Mouse (Mus musculus) olfactory bulb, adult 2 months (tissue): ENCODE data around the gene Cdh12. TPM values are rescaled to one million over a fixed set of nuclear protein-coding genes. Genes with fewer than 3 reads are reported as not detected.
"Not testable (repeated sequence)": the region's sequence is repeated elsewhere in the genome, so short reads cannot be mapped to it uniquely, and the experiment has no call there.

Experiments used
- H3K27ac ChIP-seq: fragments of 200-500 bp; 2 replicates; pipeline ENCODE4 v1.5.1; 2012; ENCODE audit warnings: low read depth, low read length; ENCODE audit not compliant: insufficient read depth
- H3K4me1 ChIP-seq: fragments of 200-500 bp; 2 replicates; pipeline ENCODE4 v1.6.1; 2012; ENCODE audit warnings: low read length; ENCODE audit not compliant: control insufficient read depth, insufficient read depth
- H3K4me3 ChIP-seq: fragments of 200-500 bp; 2 replicates; pipeline ENCODE4 v1.5.1; 2012; ENCODE audit warnings: mild to moderate bottlenecking, low read depth, low read length, moderate library complexity; ENCODE audit not compliant: insufficient read depth
- CTCF ChIP-seq: fragments of 200-500 bp; IDR thresholded peaks from 2 replicates; pipeline ENCODE4 v1.5.1; 2012; ENCODE audit warnings: low read depth, mild to moderate bottlenecking, low read length, moderate library complexity; ENCODE audit not compliant: insufficient read depth
- POLR2A ChIP-seq: fragments of 200-500 bp; IDR thresholded peaks from 2 replicates; pipeline ENCODE4 v1.6.1; 2012; ENCODE audit warnings: mild to moderate bottlenecking, low read depth, low read length, moderate library complexity; ENCODE audit not compliant: insufficient read depth
- WGBS: fragments of 180-500 bp; shearing (Covaris S2); methylation state at CpG from one replicate; pipeline ENCODE4 v1.1.7; 2018; 5-methylcytosine and 5-hydroxymethylcytosine counted together
- polyA plus RNA-seq: library from polyadenylated mRNA; stranded (reverse); fragments of >200 nt; gene quantifications from 2 replicates; pipeline ENCODE4 v1.2.4, GENCODE M21; 2012; ENCODE audit warnings: low replicate concordance; ENCODE audit not compliant: missing spikeins, insufficient read depth, insufficient read length

Gene Cdh12
- polyA plus RNA-seq, 1 experiment, result not detected

DNA sequence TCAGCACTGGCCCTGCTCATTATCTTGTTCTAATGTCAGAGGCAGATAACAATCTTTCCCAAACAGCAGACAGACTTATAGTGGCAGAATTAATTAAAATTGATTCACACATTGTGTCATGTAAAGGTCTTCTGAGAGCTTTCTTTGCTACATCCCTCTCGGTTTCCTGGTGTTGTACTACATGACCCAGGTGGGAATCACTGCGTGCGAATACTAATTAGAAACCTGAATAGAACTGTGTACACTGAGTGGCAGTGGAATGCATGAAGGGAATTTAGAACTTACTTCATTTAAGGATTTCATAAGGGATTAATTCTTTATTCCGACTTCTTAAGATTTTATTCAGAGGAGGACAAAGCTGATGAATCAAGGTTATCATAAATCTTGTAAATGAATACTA is 121.9 kb downstream of the Cdh12 start:
- Histone ChIP-seq H3K27ac (no peak overlapping the region), H3K4me3 (no peak overlapping the region), H3K4me1 (no peaks in the 10 kb centered on the region)
- TF ChIP-seq CTCF, result no peak
- no peak for TF ChIP-seq POLR2A
- WGBS, result 77% methylated on average over 4 of the region's 4 CpGs

- Histone ChIP-seq H3K4me1 (no peaks in the 10 kb centered on the region), H3K4me3 (no peak overlapping the region), H3K27ac (no peak overlapping the region)
- TF ChIP-seq POLR2A (no peak), CTCF (no peak)
- 64% methylated on average over 5 of the region's 5 CpGs for WGBS
These were observed 133.6 kb downstream of the Cdh12 start for GRCm38 (mm10) chr15:20582567-20583075.

- TF ChIP-seq POLR2A, result no peak
- no peak for TF ChIP-seq CTCF
- Histone ChIP-seq H3K27ac (no peak overlapping the region), H3K4me3 (no peak overlapping the region), H3K4me1 (no peaks in the 10 kb centered on the region)
- WGBS, result 69% methylated on average over 5 of the region's 5 CpGs
These were observed 142.5 kb downstream of the Cdh12 start for GRCm38 (mm10) chr15:20591599-20591998.

- H3K27ac ChIP-seq, H3K4me3 ChIP-seq, H3K4me1 ChIP-seq: not testable (repeated sequence)
- 79% methylated on average over 3 of the region's 3 CpGs for WGBS
These were observed 156.7 kb downstream of the Cdh12 start for GRCm38 (mm10) chr15:20605751-20606150.

DNA sequence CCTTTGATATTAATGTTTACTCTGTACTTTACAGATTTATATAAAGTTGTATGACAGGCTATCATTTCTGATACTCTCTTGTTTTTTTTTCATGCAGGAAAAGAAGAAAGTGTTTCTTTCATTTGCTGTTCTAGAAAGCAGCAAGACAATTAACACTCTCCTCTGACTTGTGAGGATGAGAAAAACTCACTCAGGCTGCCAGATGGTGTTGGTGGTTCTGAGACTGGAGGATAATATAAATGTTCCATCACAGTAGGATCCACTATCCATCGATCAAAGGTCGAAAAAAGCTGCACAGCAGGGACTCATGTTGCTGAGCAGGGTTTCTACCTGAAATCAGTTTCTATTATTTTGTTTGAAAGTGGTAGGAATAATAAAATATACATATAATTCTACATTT is 185.5 kb downstream of the Cdh12 start:
- 76% methylated on average over 2 of the region's 2 CpGs for WGBS
- H3K27ac ChIP-seq, result no peak overlapping the region
- no peak overlapping the region for H3K4me3 ChIP-seq
- H3K4me1 ChIP-seq, result no peaks in the 10 kb centered on the region
- TF ChIP-seq POLR2A (no peak), CTCF (no peak)

- no peak for TF ChIP-seq CTCF
- TF ChIP-seq POLR2A, result no peak
- H3K4me3 ChIP-seq, result no peak overlapping the region
- 38% methylated on average over 2 of the region's 2 CpGs for WGBS
- no peaks in the 10 kb centered on the region for H3K4me1 ChIP-seq
- H3K27ac ChIP-seq, result no peak overlapping the region
These were observed 190.1 kb downstream of the Cdh12 start for GRCm38 (mm10) chr15:20639155-20639554.

DNA sequence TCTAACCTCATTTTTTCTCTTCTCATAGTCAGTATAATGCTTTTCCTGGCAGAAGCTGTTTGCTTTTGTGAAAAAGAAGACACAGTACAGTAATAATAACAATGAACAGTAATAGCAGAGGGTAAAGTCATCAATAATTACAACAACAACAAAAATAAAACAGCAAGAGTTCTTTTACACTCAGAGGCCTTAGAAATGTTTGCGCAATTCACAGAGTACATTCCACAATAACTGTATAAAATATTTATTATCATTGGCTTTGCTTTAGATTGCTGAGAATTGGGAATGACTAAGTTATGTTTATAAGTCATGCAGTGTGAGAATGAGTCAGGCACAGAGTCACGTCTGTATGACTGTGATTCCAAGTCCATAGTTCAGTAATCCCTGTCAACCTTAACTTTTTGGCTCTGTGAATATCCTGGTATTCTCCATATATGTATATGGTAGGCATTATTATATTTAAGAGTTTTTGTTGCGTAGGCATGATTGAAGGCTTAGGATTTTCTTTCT is 193.9 kb downstream of the Cdh12 start:
- no peak overlapping the region for H3K27ac ChIP-seq
- no peaks in the 10 kb centered on the region for H3K4me1 ChIP-seq
- H3K4me3 ChIP-seq, result no peak overlapping the region
- WGBS, result 81% methylated on average over 3 of the region's 3 CpGs
- TF ChIP-seq CTCF (no peak), POLR2A (no peak)

DNA sequence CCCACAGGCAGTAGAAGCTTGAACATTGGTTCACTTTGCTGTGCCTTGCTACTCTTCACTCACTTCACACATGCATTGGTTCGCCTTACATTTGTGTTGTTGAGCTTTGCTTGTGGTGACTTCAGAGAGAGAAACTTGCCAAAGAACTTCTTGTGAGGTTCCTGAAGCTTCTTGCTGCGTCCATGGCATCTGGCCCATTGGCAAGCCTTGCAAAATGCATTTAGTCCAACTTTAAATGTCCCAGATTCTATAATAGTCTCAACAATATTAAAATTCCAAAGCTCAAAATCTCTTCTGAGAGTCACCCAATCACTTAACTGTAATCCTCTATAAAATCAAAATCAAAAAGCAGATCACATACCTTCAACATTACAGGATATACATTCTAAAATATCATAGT is 211.2 kb downstream of the Cdh12 start:
- H3K4me1 ChIP-seq, result no peaks in the 10 kb centered on the region

GRCm38 (mm10) chr15:20666650-20667049 is 217.6 kb downstream of the Cdh12 start, which contains the start of gene Acot10:
Acot10 (minus strand) TSS chr15:20666750.
- H3K27ac ChIP-seq, result no peak within 1 kb of the TSS
- H3K4me3 ChIP-seq, result no peak within 1 kb of the TSS
- WGBS, result 94% methylated on average over 10 of the region's 10 CpGs
- no peaks in the 10 kb centered on the region for H3K4me1 ChIP-seq
- TF ChIP-seq POLR2A (no peak), CTCF (no peak)

More for the DNA sequence above, 211.2 kb downstream of the Cdh12 start:
- Histone ChIP-seq H3K27ac (no peak overlapping the region), H3K4me3 (no peak overlapping the region)
- TF ChIP-seq CTCF (no peak), POLR2A (no peak)
- 79% methylated on average over 2 of the region's 2 CpGs for WGBS

- no peak overlapping the region for H3K4me3 ChIP-seq
- no peak for TF ChIP-seq CTCF
- TF ChIP-seq POLR2A, result no peak
- no peaks in the 10 kb centered on the region for H3K4me1 ChIP-seq
- no peak overlapping the region for H3K27ac ChIP-seq
These were observed 218.3 kb downstream of the Cdh12 start for GRCm38 (mm10) chr15:20667350-20667749.
